Mouse (Mus musculus): ENCODE data around the gene Ppp4c. TPM values are rescaled to one million over a fixed set of nuclear protein-coding genes. Genes with fewer than 3 reads are reported as not detected.

Gene Ppp4c
- polyA plus RNA-seq, 1 experiment: 184 TPM

- Histone ChIP-seq H3K4me3 (ENCODE audit: extremely low read depth, insufficient read depth, insufficient read length) (no peak overlapping the region), H3K27me3 (ENCODE audit: control insufficient read depth, insufficient read depth, low read length) (no peaks in the 10 kb centered on the region), H3K27ac (ENCODE audit: insufficient read depth, low read length) (peak overlapping the region; percentile 67), H3K36me3 (ENCODE audit: control insufficient read depth, insufficient read depth, low read length) (peaks cover 29% of the 10 kb centered on the region), H3K4me1 (ENCODE audit: control insufficient read depth, insufficient read depth, insufficient read length) (peaks cover 11% of the 10 kb centered on the region; the same call in 1 of the 2 replicates)
- WGBS: 82% methylated on average over 4 of the region's 4 CpGs
- no peak for DNase-seq (ENCODE audit: low read depth in 1 of 2, low spot score in 2 of 2)
- TF ChIP-seq POLR2A (IDR thresholded peaks at IDR 0.05; ENCODE audit: low read depth, low read length) (no peak), CTCF (IDR thresholded peaks at IDR 0.05; ENCODE audit: extremely low read depth, insufficient read depth, insufficient read length, insufficient replicate concordance) (no peak)
These were observed 1.4 kb upstream of the Ppp4c start for GRCm38 (mm10) chr7:126793456-126794270.

- TF ChIP-seq CTCF (IDR thresholded peaks at IDR 0.05; ENCODE audit: extremely low read depth, insufficient read depth, insufficient read length, insufficient replicate concordance) (no peak), POLR2A (IDR thresholded peaks at IDR 0.05; ENCODE audit: low read depth, low read length) (no peak)
- Histone ChIP-seq H3K36me3 (ENCODE audit: control insufficient read depth, insufficient read depth, low read length) (peaks cover 36% of the 10 kb centered on the region), H3K4me1 (ENCODE audit: control insufficient read depth, insufficient read depth, insufficient read length) (peaks cover 10% of the 10 kb centered on the region; the same call in 1 of the 2 replicates)
These were observed 586 bp upstream of the Ppp4c start for GRCm38 (mm10) chr7:126792721-126793443.

GRCm38 (mm10) chr7:126789141-126789540 is 3.2 kb downstream of the Ppp4c start:
- H3K27ac ChIP-seq (ENCODE audit: insufficient read depth, low read length): no peak overlapping the region
- H3K27me3 ChIP-seq (ENCODE audit: control insufficient read depth, insufficient read depth, low read length): no peaks in the 10 kb centered on the region
- no peak overlapping the region for H3K4me3 ChIP-seq (ENCODE audit: extremely low read depth, insufficient read depth, insufficient read length)
- TF ChIP-seq CTCF (IDR thresholded peaks at IDR 0.05; ENCODE audit: extremely low read depth, insufficient read depth, insufficient read length, insufficient replicate concordance) (no peak), POLR2A (IDR thresholded peaks at IDR 0.05; ENCODE audit: low read depth, low read length) (no peak)
- peaks cover 2% of the 10 kb centered on the region; the same call in 1 of the 2 replicates for H3K4me1 ChIP-seq (ENCODE audit: control insufficient read depth, insufficient read depth, insufficient read length)
- 92% methylated on average over 4 of the region's 4 CpGs for WGBS
- no peak for DNase-seq (ENCODE audit: low read depth in 1 of 2, low spot score in 2 of 2)
- peaks cover 44% of the 10 kb centered on the region for H3K36me3 ChIP-seq (ENCODE audit: control insufficient read depth, insufficient read depth, low read length)

More at GRCm38 (mm10) chr7:126792721-126793443, 586 bp upstream of the Ppp4c start:
- Histone ChIP-seq H3K27ac (ENCODE audit: insufficient read depth, low read length) (peak overlapping the region; percentile 49), H3K4me3 (ENCODE audit: extremely low read depth, insufficient read depth, insufficient read length) (peak overlapping the region; percentile 15), H3K27me3 (ENCODE audit: control insufficient read depth, insufficient read depth, low read length) (no peaks in the 10 kb centered on the region)
- 38% methylated on average over 11 of the region's 11 CpGs for WGBS
- DNase-seq (ENCODE audit: low read depth in 1 of 2, low spot score in 2 of 2): no peak

- 90% methylated on average over 14 of the region's 14 CpGs for WGBS
- peaks cover 2% of the 10 kb centered on the region; the same call in 1 of the 2 replicates for H3K4me1 ChIP-seq (ENCODE audit: control insufficient read depth, insufficient read depth, insufficient read length)
- H3K27ac ChIP-seq (ENCODE audit: insufficient read depth, low read length): no peak overlapping the region
- no peak for DNase-seq (ENCODE audit: low read depth in 1 of 2, low spot score in 2 of 2)
- H3K4me3 ChIP-seq (ENCODE audit: extremely low read depth, insufficient read depth, insufficient read length): no peak overlapping the region
- no peaks in the 10 kb centered on the region for H3K27me3 ChIP-seq (ENCODE audit: control insufficient read depth, insufficient read depth, low read length)
- TF ChIP-seq CTCF (IDR thresholded peaks at IDR 0.05; ENCODE audit: extremely low read depth, insufficient read depth, insufficient read length, insufficient replicate concordance) (no peak), POLR2A (IDR thresholded peaks at IDR 0.05; ENCODE audit: low read depth, low read length) (no peak)
- H3K36me3 ChIP-seq (ENCODE audit: control insufficient read depth, insufficient read depth, low read length): peaks cover 50% of the 10 kb centered on the region
These were observed 6.2 kb downstream of the Ppp4c start for GRCm38 (mm10) chr7:126786142-126786541.

GRCm38 (mm10) chr7:126785056-126785455 is 7.2 kb downstream of the Ppp4c start:
- TF ChIP-seq CTCF (IDR thresholded peaks at IDR 0.05; ENCODE audit: extremely low read depth, insufficient read depth, insufficient read length, insufficient replicate concordance) (no peak), POLR2A (IDR thresholded peaks at IDR 0.05; ENCODE audit: low read depth, low read length) (no peak)
- 87% methylated on average over 4 of the region's 4 CpGs for WGBS
- Histone ChIP-seq H3K4me3 (ENCODE audit: extremely low read depth, insufficient read depth, insufficient read length) (no peak overlapping the region), H3K27me3 (ENCODE audit: control insufficient read depth, insufficient read depth, low read length) (no peaks in the 10 kb centered on the region), H3K36me3 (ENCODE audit: control insufficient read depth, insufficient read depth, low read length) (peaks cover 50% of the 10 kb centered on the region), H3K4me1 (ENCODE audit: control insufficient read depth, insufficient read depth, insufficient read length) (peaks cover 2% of the 10 kb centered on the region; the same call in 1 of the 2 replicates), H3K27ac (ENCODE audit: insufficient read depth, low read length) (no peak overlapping the region)
- no peak for DNase-seq (ENCODE audit: low read depth in 1 of 2, low spot score in 2 of 2)

GRCm38 (mm10) chr7:126784469-126784868 is 7.8 kb downstream of the Ppp4c start:
- Histone ChIP-seq H3K36me3 (ENCODE audit: control insufficient read depth, insufficient read depth, low read length) (peaks cover 45% of the 10 kb centered on the region), H3K4me3 (ENCODE audit: extremely low read depth, insufficient read depth, insufficient read length) (no peak overlapping the region), H3K27ac (ENCODE audit: insufficient read depth, low read length) (no peak overlapping the region), H3K27me3 (ENCODE audit: control insufficient read depth, insufficient read depth, low read length) (no peaks in the 10 kb centered on the region), H3K4me1 (ENCODE audit: control insufficient read depth, insufficient read depth, insufficient read length) (peaks cover 4% of the 10 kb centered on the region; the same call in 1 of the 2 replicates)
- no peak for TF ChIP-seq CTCF (IDR thresholded peaks at IDR 0.05; ENCODE audit: extremely low read depth, insufficient read depth, insufficient read length, insufficient replicate concordance)
- TF ChIP-seq POLR2A (IDR thresholded peaks at IDR 0.05; ENCODE audit: low read depth, low read length): no peak
- no peak for DNase-seq (ENCODE audit: low read depth in 1 of 2, low spot score in 2 of 2)
- WGBS: 83% methylated on average over 7 of the region's 7 CpGs

All from spleen, adult 2 months (tissue).